Mouse (Mus musculus): Measurements from ENCODE around the gene Ptma. TPM values are rescaled to one million over a fixed set of nuclear protein-coding genes. Genes with fewer than 3 reads are reported as not detected.
"Not testable (repeated sequence)": the region's sequence is repeated elsewhere in the genome, so short reads cannot be mapped to it uniquely, and the experiment has no call there.

Gene Ptma
- total RNA-seq, 1 experiment from 2014 or later, result 1,253 TPM

DNA sequence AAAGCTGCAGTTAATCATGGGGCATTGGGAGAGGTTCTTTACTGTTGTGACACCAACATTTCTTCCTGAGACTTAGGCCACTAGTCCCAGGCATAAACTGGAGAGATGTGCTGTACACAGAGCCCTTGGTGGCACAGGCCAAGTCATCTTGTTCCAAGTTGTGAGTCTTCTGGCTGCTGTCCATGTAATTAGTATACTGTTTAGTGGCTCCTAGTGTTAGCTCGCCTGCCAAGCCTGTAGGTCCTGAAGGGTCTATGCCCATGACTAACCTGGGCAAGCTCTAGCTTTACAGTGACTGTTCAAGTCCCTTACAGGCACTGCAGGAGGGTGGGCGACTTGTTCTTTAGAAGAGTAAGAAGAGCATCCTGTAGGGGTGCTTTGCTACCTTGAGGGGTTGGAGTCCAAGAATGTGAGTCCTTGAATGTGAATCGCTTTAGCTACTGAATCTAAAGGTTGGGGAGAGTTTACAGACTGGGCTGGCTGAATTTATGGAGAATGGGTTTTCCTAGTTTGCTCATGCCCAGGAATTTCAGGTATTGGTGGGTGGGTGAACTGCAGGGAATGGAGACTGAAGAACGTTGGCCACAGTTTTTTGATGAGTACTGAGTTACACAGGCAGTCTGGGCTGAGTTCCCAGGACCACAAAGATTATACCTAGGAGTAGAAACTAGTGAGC, 4.5 kb downstream of the Ptma start:
- ATAC-seq (ENCODE audit: extremely low read depth, insufficient number of reproducible peaks, low FRiP score, poor library complexity, severe bottlenecking), result no peak

DNA sequence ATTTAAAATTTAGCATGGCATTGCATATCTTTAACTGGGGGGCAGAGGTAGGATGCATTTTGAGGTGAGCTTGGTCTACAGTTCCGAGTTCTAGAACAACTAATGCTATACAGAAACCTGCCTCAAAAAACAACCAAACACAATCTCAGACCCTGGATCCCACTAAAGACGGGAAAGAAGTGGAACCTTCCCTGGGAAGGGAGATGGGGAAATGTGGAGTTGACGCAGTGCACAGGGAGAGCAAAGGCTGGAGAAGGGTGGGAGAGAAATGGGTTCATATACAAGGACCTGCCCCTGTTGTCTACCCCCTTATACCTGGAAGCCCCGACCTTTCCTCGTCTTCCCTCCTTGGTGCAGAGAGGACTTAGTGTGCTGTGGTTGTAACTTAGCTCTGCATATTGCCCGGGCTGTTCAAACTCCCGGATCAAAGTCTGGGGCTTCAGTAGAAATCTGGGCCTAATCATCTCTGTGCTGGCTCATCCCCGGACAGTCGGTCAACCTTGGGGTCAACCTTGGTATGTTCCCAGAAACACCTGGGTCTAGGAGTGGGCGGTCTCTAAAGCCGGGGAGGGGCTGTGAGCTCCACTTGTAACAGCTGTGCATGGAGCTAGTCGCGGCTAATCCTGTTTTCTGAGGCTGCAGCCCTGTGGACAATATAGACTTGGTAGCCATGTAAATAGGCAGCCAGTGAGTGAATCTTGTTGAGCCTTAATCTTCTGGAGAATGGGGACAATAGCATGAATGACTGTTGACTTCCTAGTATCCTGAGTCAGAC, 5.2 kb downstream of the Ptma start:
- ATAC-seq (ENCODE audit: extremely low read depth, insufficient number of reproducible peaks, low FRiP score, poor library complexity, severe bottlenecking), result no peak

DNA sequence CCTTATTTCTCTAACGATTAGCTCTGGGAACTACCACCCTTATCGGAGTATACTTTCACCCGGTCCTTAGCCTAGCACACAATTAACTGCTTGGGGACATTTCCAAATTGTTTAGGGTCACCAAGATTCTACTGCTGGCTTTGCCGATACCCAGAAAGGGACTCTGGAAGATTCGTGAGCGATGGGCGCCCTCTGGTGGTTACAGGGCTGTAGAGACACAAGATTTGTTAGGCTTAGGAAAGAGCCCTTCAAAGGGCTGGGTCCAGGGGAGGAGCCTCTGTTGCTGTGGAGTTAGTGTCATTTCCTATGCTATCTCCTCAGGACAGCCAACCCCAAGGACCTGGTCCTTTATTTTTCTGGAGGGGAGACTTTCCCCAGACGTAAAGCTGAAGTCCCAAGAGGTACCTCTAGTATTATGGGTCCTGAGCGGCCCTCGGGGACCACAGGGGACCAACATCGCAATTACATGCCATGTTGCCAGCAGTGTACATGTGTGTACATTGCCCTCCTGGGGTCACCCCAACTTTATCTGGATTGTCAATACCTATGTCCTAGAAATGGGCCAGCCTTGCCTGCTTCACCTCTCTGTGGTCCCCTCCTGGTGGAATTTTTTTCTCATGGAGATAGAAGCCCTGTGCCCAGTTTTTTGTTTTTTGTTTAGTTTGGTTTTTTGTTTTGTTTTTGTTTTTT, 6.0 kb downstream of the Ptma start:
- ATAC-seq (ENCODE audit: extremely low read depth, insufficient number of reproducible peaks, low FRiP score, poor library complexity, severe bottlenecking), result peak; percentile 69

DNA sequence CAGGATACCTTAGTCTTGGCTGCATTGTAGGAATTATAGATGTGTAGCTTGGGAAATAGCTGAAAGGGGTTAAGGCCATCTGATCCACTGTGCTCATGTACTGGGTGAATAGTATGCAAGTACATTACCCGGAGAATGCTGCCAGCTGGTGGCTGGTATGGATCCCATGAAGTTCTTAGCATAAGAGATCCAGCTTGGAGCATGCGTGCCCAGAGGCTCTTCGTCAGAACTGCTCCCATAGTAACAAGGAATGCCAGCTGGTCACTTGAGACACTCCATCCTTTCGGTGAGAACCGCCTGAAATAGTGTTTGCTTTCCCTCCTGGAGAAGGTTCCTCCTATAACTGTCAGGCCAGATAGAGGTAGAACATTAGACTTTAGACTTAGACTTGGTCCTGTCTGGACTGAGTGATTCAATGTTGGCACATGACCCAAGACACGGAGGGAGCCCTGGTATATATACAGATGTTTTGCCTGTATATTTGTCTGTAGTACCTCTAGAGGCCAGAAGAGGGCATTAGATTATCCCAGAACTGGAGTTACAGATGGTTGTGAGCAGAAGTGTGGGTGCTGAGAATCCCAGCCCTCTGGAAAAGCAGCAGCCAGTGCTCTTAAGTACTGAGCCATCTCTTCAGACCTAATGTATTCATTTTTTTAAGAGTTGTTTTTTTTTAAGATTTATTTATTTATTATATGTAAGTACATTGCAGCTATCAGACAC, 7.0 kb downstream of the Ptma start:
- no peak for ATAC-seq (ENCODE audit: extremely low read depth, insufficient number of reproducible peaks, low FRiP score, poor library complexity, severe bottlenecking)

- no peak for ATAC-seq (ENCODE audit: extremely low read depth, insufficient number of reproducible peaks, low FRiP score, poor library complexity, severe bottlenecking)
Observed at GRCm38 (mm10) chr1:86538383-86538782, 11.9 kb downstream of the Ptma start.

GRCm38 (mm10) chr1:86539583-86539982, 13.1 kb downstream of the Ptma start:
- not testable (repeated sequence) for ATAC-seq (ENCODE audit: extremely low read depth, insufficient number of reproducible peaks, low FRiP score, poor library complexity, severe bottlenecking)

GRCm38 (mm10) chr1:86542584-86542983, 16.1 kb downstream of the Ptma start:
- ATAC-seq (ENCODE audit: extremely low read depth, insufficient number of reproducible peaks, low FRiP score, poor library complexity, severe bottlenecking), result no peak

DNA sequence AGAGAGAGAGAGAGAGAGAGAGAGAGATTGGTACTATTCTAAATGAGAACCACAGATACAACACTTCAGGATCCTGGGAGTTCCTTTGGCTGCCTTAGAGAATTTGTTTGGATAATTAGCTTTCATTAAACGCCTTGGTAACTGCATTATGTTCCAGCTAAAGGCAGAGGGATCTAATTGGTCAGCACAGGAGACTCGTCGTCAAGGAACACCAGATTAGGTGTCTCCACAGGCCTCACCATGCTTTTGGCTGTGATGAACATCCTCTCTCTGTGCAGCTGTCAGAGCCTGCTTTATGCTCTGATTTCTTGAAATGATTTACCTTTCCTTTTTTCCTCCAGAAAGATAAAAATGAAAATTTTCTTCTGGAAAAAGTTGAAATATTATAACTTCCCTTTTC, 20.3 kb downstream of the Ptma start:
- ATAC-seq (ENCODE audit: extremely low read depth, insufficient number of reproducible peaks, low FRiP score, poor library complexity, severe bottlenecking), result no peak

DNA sequence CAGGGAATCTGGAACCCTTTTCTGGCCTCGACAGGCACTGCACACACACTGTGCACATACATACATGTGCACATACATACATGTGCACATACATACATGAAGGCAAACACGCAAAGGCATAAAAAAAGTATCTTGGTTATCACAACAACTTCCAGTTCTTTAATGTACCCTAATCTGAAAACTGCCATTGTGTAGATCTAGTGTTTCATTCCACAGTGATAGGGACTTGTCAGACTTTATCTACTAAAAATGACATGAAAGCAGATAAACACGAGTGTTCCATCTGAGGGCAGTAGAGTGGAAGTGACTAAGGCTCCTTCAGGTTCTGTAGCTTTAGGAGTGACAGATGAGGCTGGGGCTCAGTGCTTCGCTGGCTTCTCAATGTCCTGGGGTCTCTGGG, 24.8 kb downstream of the Ptma start:
- no peak for ATAC-seq (ENCODE audit: extremely low read depth, insufficient number of reproducible peaks, low FRiP score, poor library complexity, severe bottlenecking)

DNA sequence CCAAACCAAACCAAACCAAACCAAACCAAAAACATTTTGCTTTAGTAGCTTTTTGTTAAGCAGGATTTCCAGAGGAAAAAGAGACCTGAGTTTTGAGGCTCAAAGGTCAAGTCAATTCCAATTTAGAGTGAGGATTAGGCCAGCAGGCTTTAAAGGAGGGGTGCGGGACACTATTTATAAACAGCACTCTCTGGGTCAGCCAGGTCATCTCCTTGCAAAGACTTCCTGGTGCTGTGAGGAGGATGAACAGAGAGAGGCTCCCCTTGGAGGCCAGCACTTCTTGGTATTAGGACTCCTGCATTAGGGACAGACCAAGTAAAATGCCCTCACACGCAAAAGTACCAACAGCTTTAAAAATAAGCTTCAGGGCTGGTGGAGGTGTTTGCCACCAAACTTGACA, 25.4 kb downstream of the Ptma start:
- no peak for ATAC-seq (ENCODE audit: extremely low read depth, insufficient number of reproducible peaks, low FRiP score, poor library complexity, severe bottlenecking)

- no peak for ATAC-seq (ENCODE audit: extremely low read depth, insufficient number of reproducible peaks, low FRiP score, poor library complexity, severe bottlenecking)
Observed at GRCm38 (mm10) chr1:86555665-86556064, 29.1 kb downstream of the Ptma start.

GRCm38 (mm10) chr1:86557872-86558271, 31.3 kb downstream of the Ptma start:
- ATAC-seq (ENCODE audit: extremely low read depth, insufficient number of reproducible peaks, low FRiP score, poor library complexity, severe bottlenecking), result no peak

- ATAC-seq (ENCODE audit: extremely low read depth, insufficient number of reproducible peaks, low FRiP score, poor library complexity, severe bottlenecking), result no peak
Observed at GRCm38 (mm10) chr1:86559232-86559631, 32.7 kb downstream of the Ptma start.

- ATAC-seq (ENCODE audit: extremely low read depth, insufficient number of reproducible peaks, low FRiP score, poor library complexity, severe bottlenecking), result no peak
Observed at GRCm38 (mm10) chr1:86562663-86563062, 36.1 kb downstream of the Ptma start.

DNA sequence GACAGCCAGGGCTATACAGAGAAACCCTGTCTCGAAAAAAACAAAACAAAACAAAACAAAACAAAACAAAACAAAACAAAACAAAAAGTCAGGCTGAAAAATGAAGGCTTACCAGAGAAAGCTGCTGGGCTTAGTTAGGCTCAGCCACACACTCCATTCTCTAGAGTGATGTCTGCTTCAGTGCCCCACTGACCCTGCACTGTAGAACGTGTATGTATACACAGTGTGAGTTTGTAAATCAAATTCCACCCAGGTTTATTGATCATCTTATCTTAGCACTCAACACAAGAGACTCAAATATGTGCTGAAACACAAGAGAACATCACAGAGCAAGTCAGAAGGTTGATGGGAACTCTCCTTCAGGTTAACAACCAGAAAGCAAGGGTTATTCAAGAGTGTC, 41.9 kb downstream of the Ptma start:
- no peak for ATAC-seq (ENCODE audit: extremely low read depth, insufficient number of reproducible peaks, low FRiP score, poor library complexity, severe bottlenecking)

GRCm38 (mm10) chr1:86569292-86569860, 42.9 kb downstream of the Ptma start:
- ATAC-seq (ENCODE audit: extremely low read depth, insufficient number of reproducible peaks, low FRiP score, poor library complexity, severe bottlenecking), result no peak

DNA sequence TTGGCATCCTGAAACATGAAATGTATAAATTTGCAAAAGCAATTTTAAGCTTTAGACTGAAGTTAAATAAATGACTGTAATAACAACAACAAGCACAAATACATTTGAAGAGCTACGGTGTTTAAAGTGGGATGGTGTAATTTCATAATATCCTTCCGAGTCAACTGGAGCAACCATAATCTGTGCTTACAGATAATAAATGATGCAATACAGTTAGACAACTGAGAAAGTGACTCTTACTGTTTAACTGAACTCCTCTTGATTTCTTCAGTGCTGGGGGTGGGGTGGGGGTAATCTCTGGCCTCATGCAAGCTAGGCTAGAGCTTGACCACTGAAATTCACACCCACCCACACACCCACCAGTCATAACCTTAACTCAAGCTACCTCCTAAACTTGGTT, 44.9 kb downstream of the Ptma start:
- ATAC-seq (ENCODE audit: extremely low read depth, insufficient number of reproducible peaks, low FRiP score, poor library complexity, severe bottlenecking), result no peak

DNA sequence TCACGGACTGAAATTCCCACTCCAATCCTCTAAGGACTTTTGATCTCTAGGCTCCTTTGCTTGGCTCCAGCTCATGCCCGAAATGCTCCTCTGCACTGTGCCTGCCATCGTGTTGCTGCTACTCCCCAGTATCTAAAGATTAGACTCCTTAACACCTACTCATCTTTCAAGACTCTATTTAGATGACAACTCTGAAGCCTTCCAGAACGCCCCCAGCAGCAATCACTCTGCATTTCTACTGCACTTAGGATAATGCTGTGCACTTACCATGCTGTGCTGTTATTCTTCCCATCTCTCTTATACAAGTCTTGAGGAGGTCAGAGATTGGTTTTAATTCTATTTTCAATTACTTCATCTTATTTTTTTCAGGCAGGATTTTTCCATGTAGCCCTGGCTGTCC, 45.4 kb downstream of the Ptma start:
- no peak for ATAC-seq (ENCODE audit: extremely low read depth, insufficient number of reproducible peaks, low FRiP score, poor library complexity, severe bottlenecking)
